Mouse (Mus musculus) kidney, adult 2 months (tissue): Measurements from ENCODE around the gene Izumo1r.

Source experiments
- CTCF ChIP-seq: fragments of 200-500 bp; conservative IDR thresholded peaks from 2 replicates; pipeline ENCODE4 v1.5.1; 2011; ENCODE audit warnings: low read depth, mild to moderate bottlenecking, control low read depth, low read length, moderate library complexity, mixed read lengths; ENCODE audit not compliant: insufficient read depth, insufficient read length
- POLR2A ChIP-seq: fragments of 200-500 bp; IDR thresholded peaks from one replicate; pipeline ENCODE4 v1.6.1; 2011; ENCODE audit warnings: low read depth, low read length, control low read depth

- TF ChIP-seq POLR2A (no peak), CTCF (no peak)
These were observed 6.6 kb downstream of the Izumo1r start for GRCm38 (mm10) chr9:14897102-14897501.
